Mouse (Mus musculus) thymus, adult 2 months (tissue): ENCODE results near the gene Nr1d1.

Source experiments
- CTCF ChIP-seq: fragments of 200-500 bp; IDR thresholded peaks from 2 replicates; pipeline ENCODE4 v1.5.1; 2012; ENCODE audit warnings: mild to moderate bottlenecking, control low read depth, low read length, moderate library complexity, borderline replicate concordance; ENCODE audit not compliant: control insufficient read depth, poor library complexity, insufficient read depth; ENCODE audit errors: extremely low read depth
- POLR2A ChIP-seq: fragments of 200-500 bp; IDR thresholded peaks from 2 replicates; pipeline ENCODE4 v1.6.1; 2012; ENCODE audit warnings: mild to moderate bottlenecking, low read length, control low read depth, moderate library complexity; ENCODE audit not compliant: control insufficient read depth, poor library complexity, insufficient read depth; ENCODE audit errors: extremely low read depth

DNA sequence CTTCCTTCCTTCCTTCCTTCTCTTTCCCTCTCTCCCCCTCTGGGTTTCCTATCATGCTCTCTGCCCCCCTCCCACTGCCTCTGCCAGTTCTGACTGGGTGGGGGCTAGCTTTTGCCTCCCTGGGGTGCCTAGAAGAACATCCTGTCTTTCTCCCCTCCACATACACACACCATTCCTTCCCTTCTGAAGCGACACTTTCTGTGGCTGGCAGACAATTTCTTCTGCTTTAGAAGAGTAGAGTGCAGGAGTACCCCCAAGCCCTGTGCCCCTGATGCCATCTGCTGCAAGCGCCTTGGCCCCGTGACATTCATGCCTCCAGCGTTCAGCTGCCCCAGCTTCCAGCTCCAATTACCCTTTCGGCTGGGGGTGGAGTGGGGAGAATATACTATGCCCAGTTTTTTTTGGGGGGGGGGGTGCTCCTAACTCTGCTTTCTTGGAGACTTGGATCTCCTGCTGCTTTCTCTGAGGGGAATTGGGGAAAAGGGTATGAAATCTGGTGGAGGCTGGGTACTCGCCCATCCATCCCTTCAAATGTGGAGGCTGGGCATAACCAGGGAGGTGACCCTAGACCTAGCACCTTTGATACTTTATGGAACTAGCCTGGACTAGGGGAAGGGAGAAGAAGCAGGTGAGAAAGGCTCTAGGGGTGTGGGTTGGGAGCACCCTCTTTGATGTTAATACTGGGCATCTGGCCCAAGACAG is 27.2 kb downstream of the Nr1d1 start:
- TF ChIP-seq POLR2A (no peak), CTCF (no peak)
